Mouse (Mus musculus) kidney, embryonic 15.5 days (tissue): ENCODE results near the gene Aldh1a1. TPM values are rescaled to one million over a fixed set of nuclear protein-coding genes. Genes with fewer than 3 reads are reported as not detected.

Source experiments
- polyA plus RNA-seq: library from polyadenylated mRNA; unstranded; fragments of >200 nt; fragmentation: Nextera tagmentation; extraction: Ambion mirVana; gene quantifications from 2 replicates; pipeline ENCODE4 v1.2.1, GENCODE M21; 2015

Aldh1a1 gene
- polyA plus RNA-seq, 1 experiment from 2014 or later = 4.1 TPM

Other genes starting within 250 kb of the Aldh1a1 start
- 39.5 and 42.4 TPM in 2 replicates for gene Anxa1, start 101.8 kb upstream of the Aldh1a1 start, polyA plus RNA-seq
- gene Aldh1a7, start 234.8 kb downstream of the Aldh1a1 start, polyA plus RNA-seq = 4.5 and 4.6 TPM in 2 replicates